Mouse (Mus musculus) MEL (cell line): ENCODE data around the gene Fam166a. TPM values are rescaled to one million over a fixed set of nuclear protein-coding genes. Genes with fewer than 3 reads are reported as not detected.

Experiments used
- DNase-seq: peaks from one replicate; pipeline ENCODE4 v3.0.0; 2011; ENCODE audit warnings: low read depth, low spot score
- H3K27ac ChIP-seq: 2 replicates; pipeline ENCODE4 v1.5.1; 2012; ENCODE audit warnings: low read depth, mild to moderate bottlenecking, control low read depth, low read length, moderate library complexity; ENCODE audit not compliant: control insufficient read depth
- H3K27me3 ChIP-seq, 2 experiments: fragments of 150-350 bp in 1 of 2; sonication (generic) in 1 of 2; 2 replicates each; pipeline ENCODE4 v1.6.1; 2012; ENCODE audit warnings: low read length in 2 of 2, mild to moderate bottlenecking in 2 of 2, improper control_type of control experiment in 1 of 2, moderate library complexity in 1 of 2; ENCODE audit not compliant: insufficient read depth in 2 of 2, control insufficient read depth in 1 of 2
- H3K36me3 ChIP-seq, 2 experiments: 2 replicates each; pipeline ENCODE4 v1.6.1; 2012 to 2014; ENCODE audit warnings: low read length in 2 of 2, improper control_type of control experiment in 1 of 2, inconsistent platforms in 1 of 2, mild to moderate bottlenecking in 1 of 2; ENCODE audit not compliant: insufficient read depth in 2 of 2, control insufficient read depth in 1 of 2
- H3K4me1 ChIP-seq, 2 experiments: fragments of 150-350 bp in 1 of 2; sonication (generic) in 1 of 2; 2 replicates each; pipeline ENCODE4 v1.6.1; 2012; ENCODE audit warnings: low read length in 2 of 2, improper control_type of control experiment in 1 of 2, mild to moderate bottlenecking in 1 of 2; ENCODE audit not compliant: insufficient read depth in 2 of 2, control insufficient read depth in 1 of 2
- H3K4me3 ChIP-seq, 2 experiments: fragments of 150-350 bp in 1 of 2; sonication (generic) in 1 of 2; 2 replicates each; pipeline ENCODE4 v1.5.1; 2012; ENCODE audit warnings: low read depth in 2 of 2, low read length in 2 of 2, mild to moderate bottlenecking in 2 of 2, moderate library complexity in 2 of 2, control low read depth in 1 of 2, improper control_type of control experiment in 1 of 2; ENCODE audit not compliant: control insufficient read depth in 1 of 2, insufficient read depth in 1 of 2
- H3K79me2 ChIP-seq: 2 replicates; pipeline ENCODE4 v1.6.1; 2012; ENCODE audit warnings: mild to moderate bottlenecking, low read length, moderate library complexity; ENCODE audit not compliant: control insufficient read depth, poor library complexity, insufficient read depth
- H3K9ac ChIP-seq: 2 replicates; pipeline ENCODE4 v1.6.1; 2012; ENCODE audit warnings: low read depth, mild to moderate bottlenecking, control low read depth, low read length, moderate library complexity; ENCODE audit not compliant: control insufficient read depth, poor library complexity, severe bottlenecking
- H3K9me3 ChIP-seq: fragments of 150-350 bp; sonication (generic); replicated peaks from 2 replicates; pipeline ENCODE4 v1.6.1; 2012; ENCODE audit warnings: mild to moderate bottlenecking, low read length, improper control_type of control experiment, moderate library complexity; ENCODE audit not compliant: insufficient read depth
- CHD2 ChIP-seq: IDR thresholded peaks from 2 replicates; pipeline ENCODE4 v1.6.1; 2011; ENCODE audit warnings: low read length, improper control_type of control experiment
- CTCF ChIP-seq, 3 experiments: IDR thresholded peaks in 2 of 3; conservative IDR thresholded peaks in 1 of 3; 2 replicates each; pipeline ENCODE4 v1.5.1; 2011 to 2012; ENCODE audit warnings: low read length in 3 of 3, low read depth in 2 of 3, mild to moderate bottlenecking in 2 of 3, improper control_type of control experiment in 1 of 3, inconsistent platforms in 1 of 3, mixed read lengths in 1 of 3, moderate library complexity in 1 of 3; ENCODE audit not compliant: control insufficient read depth in 1 of 3, insufficient read depth in 1 of 3, poor library complexity in 1 of 3, severe bottlenecking in 1 of 3
- E2F4 ChIP-seq: IDR thresholded peaks from 2 replicates; pipeline ENCODE4 v1.6.1; 2011; ENCODE audit warnings: low read depth, low read length, improper control_type of control experiment, borderline replicate concordance
- ELF1 ChIP-seq: IDR thresholded peaks from 2 replicates; pipeline ENCODE4 v1.6.1; 2014; ENCODE audit warnings: low read depth, mild to moderate bottlenecking, inconsistent platforms, low read length, improper control_type of control experiment, moderate library complexity
- EP300 ChIP-seq, 2 experiments: IDR thresholded peaks; 2 replicates each; pipeline ENCODE4 v1.6.1; 2011; ENCODE audit warnings: improper control_type of control experiment in 2 of 2, low read length in 2 of 2, low read depth in 1 of 2, mild to moderate bottlenecking in 1 of 2
- GATA1 ChIP-seq: IDR thresholded peaks from 2 replicates; pipeline ENCODE4 v1.6.1; 2011; ENCODE audit warnings: low read depth, low read length, improper control_type of control experiment
- HCFC1 ChIP-seq: IDR thresholded peaks from 2 replicates; pipeline ENCODE4 v1.6.1; 2012; ENCODE audit warnings: low read depth, mild to moderate bottlenecking, inconsistent platforms, low read length, improper control_type of control experiment, moderate library complexity
- JUND ChIP-seq: IDR thresholded peaks from 2 replicates; pipeline ENCODE4 v1.6.1; 2011; ENCODE audit warnings: low read depth, mild to moderate bottlenecking, improper control_type of control experiment, low read length
- MAFK ChIP-seq: IDR thresholded peaks from 2 replicates; pipeline ENCODE4 v1.6.1; 2011; ENCODE audit warnings: low read depth, mild to moderate bottlenecking, low read length, improper control_type of control experiment, borderline replicate concordance
- MEF2A ChIP-seq: IDR thresholded peaks from 2 replicates; pipeline ENCODE4 v1.6.1; 2014; ENCODE audit warnings: low read depth, mild to moderate bottlenecking, inconsistent platforms, low read length, improper control_type of control experiment; ENCODE audit not compliant: poor library complexity, insufficient replicate concordance, severe bottlenecking; ENCODE audit errors: extremely low read depth
- MXI1 ChIP-seq: IDR thresholded peaks from 2 replicates; pipeline ENCODE4 v1.6.1; 2011; ENCODE audit warnings: mild to moderate bottlenecking, low read depth, low read length, improper control_type of control experiment
- MYB ChIP-seq: IDR thresholded peaks from 2 replicates; pipeline ENCODE4 v1.6.1; 2011; ENCODE audit warnings: mild to moderate bottlenecking, low read depth, low read length, improper control_type of control experiment
- MYC ChIP-seq: IDR thresholded peaks from 2 replicates; pipeline ENCODE4 v1.6.1; 2011; ENCODE audit warnings: low read depth, mild to moderate bottlenecking, low read length, improper control_type of control experiment, moderate library complexity
- NRF1 ChIP-seq: IDR thresholded peaks from 2 replicates; pipeline ENCODE4 v1.6.1; 2014; ENCODE audit warnings: low read depth, mild to moderate bottlenecking, inconsistent platforms, low read length, improper control_type of control experiment, moderate library complexity; ENCODE audit not compliant: poor library complexity, insufficient read depth, severe bottlenecking
- POLR2A ChIP-seq, 2 experiments: IDR thresholded peaks; 2 replicates each; pipeline ENCODE4 v1.6.1; 2011 to 2012; ENCODE audit warnings: low read length in 2 of 2, mild to moderate bottlenecking in 2 of 2, control low read depth in 1 of 2, improper control_type of control experiment in 1 of 2, low read depth in 1 of 2, moderate library complexity in 1 of 2; ENCODE audit not compliant: control insufficient read depth in 1 of 2, insufficient read depth in 1 of 2, poor library complexity in 1 of 2
- POLR2AphosphoS2 ChIP-seq: IDR thresholded peaks from 2 replicates; pipeline ENCODE4 v1.6.1; 2011; ENCODE audit warnings: low read length, improper control_type of control experiment
- POLR2AphosphoS5 ChIP-seq: IDR thresholded peaks from 2 replicates; pipeline ENCODE4 v1.6.1; 2012; ENCODE audit warnings: low read depth, borderline replicate concordance, mild to moderate bottlenecking, inconsistent platforms, low read length, moderate library complexity, mixed read lengths
- RAD21 ChIP-seq: IDR thresholded peaks from 2 replicates; pipeline ENCODE4 v1.6.1; 2011; ENCODE audit warnings: mild to moderate bottlenecking, low read depth, low read length, improper control_type of control experiment
- TBP ChIP-seq: IDR thresholded peaks from 2 replicates; pipeline ENCODE4 v1.8.0; 2011; ENCODE audit warnings: low read depth, low read length, improper control_type of control experiment
- TCF12 ChIP-seq: IDR thresholded peaks from 2 replicates; pipeline ENCODE4 v1.6.1; 2014; ENCODE audit warnings: low read depth, mild to moderate bottlenecking, inconsistent platforms, low read length, improper control_type of control experiment, moderate library complexity
- UBTF ChIP-seq: IDR thresholded peaks from 2 replicates; pipeline ENCODE4 v1.6.1; 2012; ENCODE audit warnings: low read depth, mild to moderate bottlenecking, inconsistent platforms, low read length, improper control_type of control experiment, moderate library complexity, borderline replicate concordance; ENCODE audit not compliant: insufficient read depth
- USF2 ChIP-seq, 2 experiments: IDR thresholded peaks; 2 replicates each; pipeline ENCODE4 v1.6.1; 2011 to 2012; ENCODE audit warnings: improper control_type of control experiment in 2 of 2, low read length in 2 of 2, borderline replicate concordance in 1 of 2, inconsistent platforms in 1 of 2, low read depth in 1 of 2, mild to moderate bottlenecking in 1 of 2; ENCODE audit not compliant: insufficient read depth in 1 of 2
- ZC3H11A ChIP-seq: IDR thresholded peaks from 2 replicates; pipeline ENCODE4 v1.6.1; 2012; ENCODE audit warnings: low read depth, mild to moderate bottlenecking, inconsistent platforms, low read length, improper control_type of control experiment
- ZKSCAN1 ChIP-seq: IDR thresholded peaks from 2 replicates; pipeline ENCODE4 v1.6.1; 2012; ENCODE audit warnings: low read depth, mild to moderate bottlenecking, inconsistent platforms, low read length, improper control_type of control experiment, moderate library complexity
- ZMIZ1 ChIP-seq: IDR thresholded peaks from 2 replicates; pipeline ENCODE4 v1.6.1; 2012; ENCODE audit warnings: low read depth, mild to moderate bottlenecking, inconsistent platforms, low read length, improper control_type of control experiment, moderate library complexity
- ZNF384 ChIP-seq: IDR thresholded peaks from 2 replicates; pipeline ENCODE4 v1.6.1; 2012; ENCODE audit warnings: low read depth, mild to moderate bottlenecking, inconsistent platforms, low read length, improper control_type of control experiment
- polyA plus RNA-seq, 2 experiments: library from polyadenylated mRNA; stranded (reverse) in 1 of 2; unstranded in 1 of 2; fragments of >175 nt in 1 of 2; fragments of >200 nt in 1 of 2; gene quantifications; 2 replicates each; pipeline versions ENCODE4 v1.2.1 to v1.2.4; 2012; ENCODE audit warnings: low replicate concordance in 2 of 2, low read depth in 1 of 2; ENCODE audit not compliant: insufficient read length in 2 of 2, insufficient read depth in 1 of 2, missing spikeins in 1 of 2
- total RNA-seq: library from RNA; depleted of rRNA; stranded (reverse); fragments of 300-350 nt; gene quantifications from 2 replicates; pipeline ENCODE4 v1.2.3, GENCODE M21; 2012

Gene Fam166a
- total and polyA plus RNA-seq, 3 experiments, result 1.1 to 15.6 TPM; not detected in 1

DNA sequence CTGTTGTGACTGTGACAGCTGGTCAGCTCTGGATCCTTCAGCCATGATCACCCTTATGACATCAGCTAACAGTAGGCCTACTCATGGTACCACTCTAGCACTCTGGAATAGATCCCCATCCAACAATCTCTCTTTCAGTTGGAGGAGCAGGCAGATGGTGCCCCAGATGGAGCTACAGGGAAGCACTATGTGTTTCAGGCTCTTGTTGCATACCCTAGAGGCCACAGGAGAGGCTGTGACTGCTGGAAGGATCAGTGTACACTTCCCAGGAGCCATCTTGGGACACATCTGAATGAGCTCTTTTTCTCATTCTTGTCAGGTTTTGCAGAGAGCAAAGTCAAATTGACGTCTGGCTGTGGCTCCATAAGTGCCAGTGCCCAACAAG is 46.8 kb upstream of the Fam166a start:
- no peak overlapping the region for H3K4me3 ChIP-seq
- H3K36me3 ChIP-seq, result peaks cover 0 to 21% of the 10 kb centered on the region in 2 experiments; a peak in 2 of 4 replicates
- DNase-seq, result no peak
- no peaks in the 10 kb centered on the region for H3K27me3 ChIP-seq
- peaks cover 11 to 37% of the 10 kb centered on the region in 2 experiments for H3K4me1 ChIP-seq
- no peaks in the 10 kb centered on the region for H3K9me3 ChIP-seq
- no peaks in the 10 kb centered on the region; the same call in 1 of the 2 replicates for H3K79me2 ChIP-seq
- TF ChIP-seq MXI1, result no peak
- no peak for TF ChIP-seq MYC
- TF ChIP-seq RAD21, result no peak
- no peak for TF ChIP-seq POLR2A (IDR thresholded peaks at IDR 0.05; ENCODE audit: control insufficient read depth in 1 of 2, insufficient read depth in 1 of 2, low read depth in 1 of 2, low read length in 2 of 2, poor library complexity in 1 of 2)
- no peak for TF ChIP-seq HCFC1
- no peak for TF ChIP-seq MEF2A
- no peak for TF ChIP-seq USF2 (IDR thresholded peaks at IDR 0.05; ENCODE audit: borderline replicate concordance in 1 of 2, insufficient read depth in 1 of 2, low read depth in 1 of 2, low read length in 2 of 2)
- no peak for TF ChIP-seq ZC3H11A
- TF ChIP-seq UBTF, result no peak
- no peak for TF ChIP-seq ELF1
- no peak for TF ChIP-seq GATA1
- no peak for TF ChIP-seq JUND
- no peak for TF ChIP-seq CHD2
- TF ChIP-seq ZKSCAN1, result no peak
- H3K27ac ChIP-seq, result no peak overlapping the region
- no peak overlapping the region for H3K9ac ChIP-seq

- Histone ChIP-seq H3K4me3 (no peak overlapping the region), H3K79me2 (no peaks in the 10 kb centered on the region; the same call in 1 of the 2 replicates), H3K4me1 (peaks cover 8 to 35% of the 10 kb centered on the region in 2 experiments), H3K27ac (no peak overlapping the region), H3K9ac (no peak overlapping the region), H3K9me3 (no peaks in the 10 kb centered on the region), H3K27me3 (no peaks in the 10 kb centered on the region), H3K36me3 (peaks cover 0 to 21% of the 10 kb centered on the region in 2 experiments; a peak in 2 of 4 replicates)
- TF ChIP-seq ZMIZ1 (no peak), JUND (no peak), MAFK (no peak), E2F4 (no peak), ZNF384 (no peak), GATA1 (no peak), POLR2AphosphoS2 (no peak), ELF1 (no peak), HCFC1 (no peak), MYB (no peak), EP300 (IDR thresholded peaks at IDR 0.05; ENCODE audit: low read depth in 1 of 2, low read length in 2 of 2) (no peak), ZC3H11A (no peak), RAD21 (no peak), POLR2AphosphoS5 (no peak), TBP (no peak), TCF12 (no peak), MXI1 (no peak), CTCF (IDR thresholded peaks at IDR 0.05 in 2 of 3, conservative IDR thresholded peaks at IDR 0.05 in 1 of 3; ENCODE audit: control insufficient read depth in 1 of 3, insufficient read depth in 1 of 3, low read depth in 2 of 3, low read length in 3 of 3, poor library complexity in 1 of 3, severe bottlenecking in 1 of 3) (no peak), NRF1 (no peak)
- DNase-seq, result no peak
Measured at GRCm38 (mm10) chr2:25172629-25173028, 45.9 kb upstream of the Fam166a start.
